Mouse (Mus musculus): ENCODE data around the gene Degs2. TPM values are rescaled to one million over a fixed set of nuclear protein-coding genes. Genes with fewer than 3 reads are reported as not detected.
"Not testable (repeated sequence)": the region's sequence is repeated elsewhere in the genome, so short reads cannot be mapped to it uniquely, and the experiment has no call there.

Degs2 gene
- total RNA-seq (2021), result under 1 TPM; 0.38 to 0.85 TPM
- long read RNA-seq, partial matches to known transcripts, result 0 of 3 reads
- long read RNA-seq, other reads (novel, unspliced or antisense), result 1 of 3 reads

- peak in 1 of 2 experiments; percentile 11 for DNase-seq (ENCODE audit: low spot score in 2 of 2)
Measured at GRCm38 (mm10) chr12:108702185-108702584, at the start of gene Degs2. TSS of gene Degs2 (minus strand) at chr12:108702315.

- DNase-seq (ENCODE audit: low spot score in 2 of 2), result no peak
Measured at GRCm38 (mm10) chr12:108751790-108752189, 49.7 kb upstream of the Degs2 start.

- no peak for DNase-seq (ENCODE audit: low spot score in 2 of 2)
Measured at GRCm38 (mm10) chr12:108750226-108750625, 48.1 kb upstream of the Degs2 start.

GRCm38 (mm10) chr12:108749454-108749853 is 47.3 kb upstream of the Degs2 start:
- DNase-seq (ENCODE audit: low spot score in 2 of 2), result no peak

GRCm38 (mm10) chr12:108749019-108749418 is 46.9 kb upstream of the Degs2 start:
- DNase-seq (ENCODE audit: low spot score in 2 of 2), result no peak

- DNase-seq (ENCODE audit: low spot score in 2 of 2), result peak in 1 of 2 experiments; percentile 0
Measured at GRCm38 (mm10) chr12:108745990-108746389, 43.9 kb upstream of the Degs2 start.

GRCm38 (mm10) chr12:108742241-108742640 is 40.1 kb upstream of the Degs2 start:
- DNase-seq (ENCODE audit: low spot score in 2 of 2), result no peak

GRCm38 (mm10) chr12:108741472-108741871 is 39.4 kb upstream of the Degs2 start:
- DNase-seq (ENCODE audit: low spot score in 2 of 2), result no peak

- no peak for DNase-seq (ENCODE audit: low spot score in 2 of 2)
Measured at GRCm38 (mm10) chr12:108738745-108739144, 36.6 kb upstream of the Degs2 start.

- DNase-seq (ENCODE audit: low spot score in 2 of 2), result no peak
Measured at GRCm38 (mm10) chr12:108737838-108738237, 35.7 kb upstream of the Degs2 start.

- no peak for DNase-seq (ENCODE audit: low spot score in 2 of 2)
Measured at GRCm38 (mm10) chr12:108734386-108734785, 32.3 kb upstream of the Degs2 start.

GRCm38 (mm10) chr12:108723841-108724240 is 21.7 kb upstream of the Degs2 start:
- DNase-seq (ENCODE audit: low spot score in 2 of 2), result no peak

- DNase-seq (ENCODE audit: low spot score in 2 of 2), result no peak
Measured at GRCm38 (mm10) chr12:108722464-108722863, 20.3 kb upstream of the Degs2 start.

GRCm38 (mm10) chr12:108718485-108718884 is 16.4 kb upstream of the Degs2 start:
- no peak for DNase-seq (ENCODE audit: low spot score in 2 of 2)

- DNase-seq (ENCODE audit: low spot score in 2 of 2), result no peak
Measured at GRCm38 (mm10) chr12:108715854-108716253, 13.7 kb upstream of the Degs2 start.

GRCm38 (mm10) chr12:108713972-108714371 is 11.9 kb upstream of the Degs2 start:
- DNase-seq (ENCODE audit: low spot score in 2 of 2), result not testable (repeated sequence)

- DNase-seq (ENCODE audit: low spot score in 2 of 2), result no peak
Measured at GRCm38 (mm10) chr12:108712481-108712880, 10.4 kb upstream of the Degs2 start.

GRCm38 (mm10) chr12:108710861-108711615 is 8.9 kb upstream of the Degs2 start:
- DNase-seq (ENCODE audit: low spot score in 2 of 2), result no peak

- DNase-seq (ENCODE audit: low spot score in 2 of 2), result no peak
Measured at GRCm38 (mm10) chr12:108709964-108710765, 8.1 kb upstream of the Degs2 start.

- no peak for DNase-seq (ENCODE audit: low spot score in 2 of 2)
Measured at GRCm38 (mm10) chr12:108709386-108709785, 7.3 kb upstream of the Degs2 start.

GRCm38 (mm10) chr12:108706129-108706528 is 4.0 kb upstream of the Degs2 start:
- DNase-seq (ENCODE audit: low spot score in 2 of 2), result peak in 1 of 2 experiments; percentile 14

GRCm38 (mm10) chr12:108705486-108705885 is 3.4 kb upstream of the Degs2 start:
- no peak for DNase-seq (ENCODE audit: low spot score in 2 of 2)

Data from layer of hippocampus, postnatal 10 days (tissue).